Mouse (Mus musculus): ENCODE results near the gene Nid2. TPM values are rescaled to one million over a fixed set of nuclear protein-coding genes. Genes with fewer than 3 reads are reported as not detected.

Nid2 gene
- polyA plus RNA-seq, 1 experiment from 2014 or later, result 24.1 TPM

DNA sequence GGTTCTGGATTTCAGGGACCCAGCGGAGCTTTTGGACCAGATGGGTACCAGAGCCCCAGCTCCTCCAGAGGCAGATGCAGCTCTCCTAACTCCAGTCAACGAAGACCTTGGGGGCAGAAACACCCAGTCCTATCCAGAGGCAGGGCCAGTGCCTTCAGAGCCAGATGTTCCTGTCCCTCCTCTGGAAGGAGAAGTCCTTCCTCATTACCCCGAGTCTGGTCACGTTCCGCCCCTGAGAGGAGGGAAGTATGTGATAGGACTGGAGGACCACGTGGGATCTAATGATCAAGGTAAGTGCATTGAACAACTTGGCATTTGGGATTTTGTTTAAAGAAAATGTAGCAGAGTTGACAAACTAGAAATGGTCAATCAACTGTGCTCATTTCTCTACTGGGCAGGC, 17.6 kb downstream of the Nid2 start:
- ATAC-seq, result no peak
- Histone ChIP-seq H3K27ac (no peak overlapping the region), H3K9me3 (replicated peaks) (no peaks in the 10 kb centered on the region), H3K36me3 (0 out of 2 replicates have a peak, but pooled peaks cover 3% of the 10 kb centered on the region), H3K4me3 (no peak overlapping the region), H3K9ac (no peak overlapping the region), H3K4me1 (peaks cover 45% of the 10 kb centered on the region), H3K27me3 (replicated peaks) (no peaks in the 10 kb centered on the region), H3K4me2 (no peak overlapping the region)
- 57% methylated on average over 6 of the region's 6 CpGs for WGBS (ENCODE audit: insufficient replicate concordance)

DNA sequence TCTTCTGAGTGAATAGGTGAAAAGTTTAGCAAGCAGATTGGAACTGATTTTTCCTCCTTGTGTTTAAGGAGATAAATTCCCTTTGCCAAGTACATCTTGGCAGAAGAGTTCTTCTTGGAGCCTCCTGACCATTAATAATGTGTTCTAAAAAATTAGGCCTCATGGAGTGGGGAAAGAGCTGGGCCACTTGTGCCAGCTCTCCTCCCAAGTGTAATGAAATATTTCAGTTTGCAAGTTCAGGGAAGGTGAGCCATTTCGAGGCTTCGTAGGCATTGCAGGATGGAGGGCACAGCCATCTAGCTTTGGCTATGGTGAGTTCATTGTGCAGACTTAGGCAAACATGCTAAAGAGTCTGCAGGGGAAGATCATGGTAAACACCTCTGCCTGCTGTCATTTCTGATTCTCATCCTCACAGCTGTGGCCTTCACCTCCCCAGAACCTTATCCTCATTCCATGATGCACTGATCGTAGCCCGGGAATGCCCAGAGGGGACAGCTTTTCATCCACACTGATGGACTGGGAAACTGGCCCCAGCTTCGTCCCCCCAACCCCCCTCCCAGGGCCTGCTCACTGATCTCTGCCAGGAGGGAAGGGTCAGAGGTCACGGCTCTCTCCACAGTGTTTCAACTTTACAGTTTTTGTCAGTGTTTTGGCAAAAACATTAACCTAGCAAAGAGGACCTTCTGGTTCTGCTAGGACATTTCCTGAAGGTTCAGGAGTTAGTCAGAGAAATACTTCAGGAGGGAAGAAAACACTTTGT, 18.6 kb downstream of the Nid2 start:
- Histone ChIP-seq H3K36me3 (0 out of 2 replicates have a peak, but pooled peaks cover 3% of the 10 kb centered on the region), H3K4me1 (peaks cover 41% of the 10 kb centered on the region), H3K27me3 (replicated peaks) (no peaks in the 10 kb centered on the region), H3K9ac (no peak overlapping the region), H3K4me3 (no peak overlapping the region), H3K27ac (no peak overlapping the region), H3K9me3 (replicated peaks) (no peaks in the 10 kb centered on the region), H3K4me2 (no peak overlapping the region)
- no peak for ATAC-seq
- 52% methylated on average over 6 of the region's 6 CpGs for WGBS (ENCODE audit: insufficient replicate concordance)

DNA sequence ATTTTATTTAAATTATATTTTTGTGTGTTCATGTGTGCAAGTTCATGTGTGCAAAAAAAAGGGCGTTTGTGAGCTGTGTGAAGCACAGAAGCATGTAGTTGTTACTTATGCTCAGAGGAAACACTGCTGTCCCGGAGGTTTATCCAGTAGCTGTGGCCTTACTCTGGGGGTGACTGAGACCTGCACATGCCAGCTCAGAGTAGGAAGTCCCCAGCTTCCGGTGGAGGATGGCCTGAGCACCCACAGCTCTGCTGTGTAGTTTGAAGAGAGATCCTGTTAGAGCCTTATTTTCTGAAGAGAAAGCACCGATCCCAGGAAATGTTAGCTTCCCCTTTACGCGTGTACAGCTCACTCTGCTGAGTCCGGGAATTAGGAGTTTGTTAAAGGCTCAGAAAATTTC, 20.1 kb downstream of the Nid2 start:
- Histone ChIP-seq H3K9ac (no peak overlapping the region), H3K9me3 (replicated peaks) (no peaks in the 10 kb centered on the region; the same call in 1 of the 2 replicates), H3K4me3 (no peak overlapping the region), H3K36me3 (peaks cover 3% of the 10 kb centered on the region; the same call in 1 of the 2 replicates), H3K27ac (no peak overlapping the region), H3K4me1 (peaks cover 27% of the 10 kb centered on the region), H3K27me3 (replicated peaks) (no peaks in the 10 kb centered on the region), H3K4me2 (no peak overlapping the region)
- 33% methylated on average over 7 of the region's 7 CpGs for WGBS (ENCODE audit: insufficient replicate concordance)
- no peak; the same call in 1 of the 2 replicates for ATAC-seq

DNA sequence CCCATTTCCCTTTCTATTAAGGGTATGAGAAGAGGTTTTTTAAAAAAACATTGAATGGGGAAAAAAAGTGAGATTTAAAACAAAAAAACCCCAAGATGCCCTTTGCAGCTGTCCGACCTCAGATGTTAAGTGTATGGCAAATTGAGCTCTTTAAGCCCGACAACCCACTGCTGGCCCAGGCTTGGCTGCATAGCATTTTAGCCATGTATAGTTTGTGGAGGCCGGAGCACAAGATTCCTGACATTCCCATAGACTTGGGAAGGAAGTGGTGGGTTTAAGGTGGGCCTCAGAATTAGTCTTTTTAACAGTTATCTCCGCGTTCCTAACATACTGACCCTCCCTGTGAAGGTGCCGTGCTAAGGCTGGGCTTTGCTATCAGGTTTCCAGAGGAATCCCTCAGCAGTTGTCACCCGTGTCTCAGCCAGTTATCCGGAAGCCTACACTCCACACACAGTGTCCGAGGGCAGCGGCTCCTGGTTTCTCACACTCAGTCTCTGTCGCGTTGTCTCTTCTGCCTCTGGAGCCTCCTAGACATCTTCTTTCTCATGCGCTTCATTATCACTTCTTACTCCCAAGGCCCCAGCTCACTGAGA, 23.1 kb downstream of the Nid2 start:
- no peak overlapping the region for H3K9ac ChIP-seq
- no peaks in the 10 kb centered on the region; the same call in 1 of the 2 replicates for H3K9me3 ChIP-seq (replicated peaks)
- H3K4me3 ChIP-seq, result no peak overlapping the region
- no peaks in the 10 kb centered on the region for H3K27me3 ChIP-seq (replicated peaks)
- no peak overlapping the region for H3K4me2 ChIP-seq
- no peak overlapping the region for H3K27ac ChIP-seq
- H3K36me3 ChIP-seq, result peaks cover 8% of the 10 kb centered on the region; the same call in 1 of the 2 replicates
- H3K4me1 ChIP-seq, result peaks cover 22% of the 10 kb centered on the region; the same call in 1 of the 2 replicates
- WGBS (ENCODE audit: insufficient replicate concordance), result 69% methylated on average over 13 of the region's 13 CpGs
- no peak for ATAC-seq

DNA sequence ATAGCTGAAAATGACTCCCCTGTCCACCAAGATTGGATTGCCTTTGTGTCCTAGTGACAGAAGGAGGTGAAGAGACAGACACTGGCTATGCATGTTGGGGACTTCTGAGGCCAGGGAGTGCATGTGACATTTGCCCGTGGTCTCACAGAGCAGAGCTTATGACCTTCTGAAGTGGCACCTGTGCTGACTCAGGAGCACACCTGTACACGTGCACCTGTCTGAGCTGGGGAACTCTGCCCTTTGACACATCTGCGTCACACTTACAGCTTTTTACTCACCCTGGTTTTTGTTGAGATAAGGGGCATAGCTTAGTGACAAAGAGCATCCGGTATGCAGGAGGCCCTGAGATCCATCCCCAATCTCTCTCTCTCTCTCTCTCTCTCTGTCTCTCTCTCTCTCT, 24.4 kb downstream of the Nid2 start:
- H3K9me3 ChIP-seq (replicated peaks), result no peaks in the 10 kb centered on the region; the same call in 1 of the 2 replicates
- WGBS (ENCODE audit: insufficient replicate concordance), result 65% methylated on average over 4 of the region's 4 CpGs
- H3K9ac ChIP-seq, result no peak overlapping the region
- no peaks in the 10 kb centered on the region for H3K27me3 ChIP-seq (replicated peaks)
- ATAC-seq, result no peak
- peaks cover 14% of the 10 kb centered on the region; the same call in 1 of the 2 replicates for H3K4me1 ChIP-seq
- no peak overlapping the region for H3K4me2 ChIP-seq
- no peak overlapping the region for H3K4me3 ChIP-seq
- peaks cover 11% of the 10 kb centered on the region; the same call in 1 of the 2 replicates for H3K36me3 ChIP-seq
- no peak overlapping the region for H3K27ac ChIP-seq

DNA sequence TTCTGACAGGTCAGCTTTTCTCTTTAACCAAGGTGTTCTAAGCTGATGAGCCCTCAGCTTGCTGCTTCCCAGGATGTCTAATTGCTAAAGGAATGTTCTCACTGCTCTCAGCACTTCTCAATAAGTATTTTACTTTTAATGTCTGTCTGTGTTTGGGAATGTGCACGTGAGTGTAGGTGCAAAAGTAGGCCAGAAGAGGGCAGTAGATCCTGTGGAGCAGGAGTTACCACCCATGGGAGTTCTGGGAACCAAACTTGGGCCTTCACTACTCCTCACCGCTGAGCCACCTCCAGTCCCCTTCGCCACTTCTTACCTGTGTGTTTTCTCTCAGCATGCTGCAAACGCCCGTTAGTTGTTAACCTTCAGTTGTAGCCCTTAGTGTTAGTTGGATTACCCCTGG, 25.1 kb downstream of the Nid2 start:
- WGBS (ENCODE audit: insufficient replicate concordance), result 83% methylated on average over 5 of the region's 5 CpGs
- H3K4me3 ChIP-seq, result no peak overlapping the region
- H3K27ac ChIP-seq, result no peak overlapping the region
- ATAC-seq, result no peak
- H3K9me3 ChIP-seq (replicated peaks), result no peaks in the 10 kb centered on the region; the same call in 1 of the 2 replicates
- H3K36me3 ChIP-seq, result peaks cover 11% of the 10 kb centered on the region; the same call in 1 of the 2 replicates
- H3K9ac ChIP-seq, result no peak overlapping the region
- H3K4me1 ChIP-seq, result peaks cover 8% of the 10 kb centered on the region; the same call in 1 of the 2 replicates
- H3K27me3 ChIP-seq (replicated peaks), result no peaks in the 10 kb centered on the region
- H3K4me2 ChIP-seq, result no peak overlapping the region

DNA sequence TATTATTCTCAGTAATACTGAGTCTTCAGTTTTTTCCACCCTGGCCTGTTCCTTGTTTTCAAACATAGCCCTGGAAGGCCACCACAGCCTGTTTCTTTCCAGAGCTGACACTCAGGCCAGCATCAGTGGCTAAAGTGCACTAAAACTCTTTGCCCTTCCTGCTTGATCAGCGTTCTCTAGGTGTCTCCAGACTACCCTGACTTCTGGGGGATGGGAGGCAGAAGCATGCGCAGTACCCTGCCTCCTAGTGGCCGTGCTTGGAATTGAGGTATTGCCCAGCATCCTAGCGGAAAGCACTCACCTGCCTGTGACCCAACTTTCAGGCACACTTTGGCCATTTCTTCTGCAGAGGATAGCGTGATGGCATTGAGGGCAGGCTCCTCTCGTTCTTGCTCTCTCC, 25.8 kb downstream of the Nid2 start:
- Histone ChIP-seq H3K27me3 (replicated peaks) (no peaks in the 10 kb centered on the region), H3K9me3 (replicated peaks) (no peaks in the 10 kb centered on the region; the same call in 1 of the 2 replicates), H3K36me3 (peaks cover 11% of the 10 kb centered on the region; the same call in 1 of the 2 replicates), H3K4me1 (peaks cover 7% of the 10 kb centered on the region; the same call in 1 of the 2 replicates), H3K4me2 (no peak overlapping the region), H3K27ac (no peak overlapping the region), H3K4me3 (no peak overlapping the region), H3K9ac (no peak overlapping the region)
- WGBS (ENCODE audit: insufficient replicate concordance), result 47% methylated on average over 6 of the region's 6 CpGs
- ATAC-seq, result no peak

DNA sequence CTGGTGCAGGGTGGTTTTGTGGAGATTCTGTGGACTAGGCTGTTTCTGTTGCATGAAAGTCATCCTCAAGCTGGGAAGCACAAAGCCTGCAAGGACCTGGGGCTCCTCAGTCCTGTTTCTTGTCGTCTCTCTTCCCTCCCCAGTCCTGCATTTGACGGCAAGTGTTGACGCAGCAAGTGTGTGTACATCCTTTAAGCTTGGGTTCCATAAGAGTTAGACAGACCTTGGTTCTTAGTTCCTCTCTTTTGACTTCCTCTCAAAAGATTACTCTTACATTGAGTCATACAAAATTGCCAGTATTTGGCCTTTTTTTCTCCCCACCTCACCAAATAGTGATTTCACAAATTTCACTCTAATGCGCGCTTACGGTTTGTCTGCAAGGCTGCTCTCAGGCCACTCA, 26.3 kb downstream of the Nid2 start:
- no peak overlapping the region for H3K27ac ChIP-seq
- no peak overlapping the region for H3K9ac ChIP-seq
- ATAC-seq, result no peak
- no peak overlapping the region for H3K4me3 ChIP-seq
- peaks cover 11% of the 10 kb centered on the region; the same call in 1 of the 2 replicates for H3K36me3 ChIP-seq
- 81% methylated on average over 6 of the region's 6 CpGs for WGBS (ENCODE audit: insufficient replicate concordance)
- H3K4me1 ChIP-seq, result peaks cover 7% of the 10 kb centered on the region; the same call in 1 of the 2 replicates
- H3K27me3 ChIP-seq (replicated peaks), result no peaks in the 10 kb centered on the region
- no peaks in the 10 kb centered on the region; the same call in 1 of the 2 replicates for H3K9me3 ChIP-seq (replicated peaks)
- H3K4me2 ChIP-seq, result no peak overlapping the region

DNA sequence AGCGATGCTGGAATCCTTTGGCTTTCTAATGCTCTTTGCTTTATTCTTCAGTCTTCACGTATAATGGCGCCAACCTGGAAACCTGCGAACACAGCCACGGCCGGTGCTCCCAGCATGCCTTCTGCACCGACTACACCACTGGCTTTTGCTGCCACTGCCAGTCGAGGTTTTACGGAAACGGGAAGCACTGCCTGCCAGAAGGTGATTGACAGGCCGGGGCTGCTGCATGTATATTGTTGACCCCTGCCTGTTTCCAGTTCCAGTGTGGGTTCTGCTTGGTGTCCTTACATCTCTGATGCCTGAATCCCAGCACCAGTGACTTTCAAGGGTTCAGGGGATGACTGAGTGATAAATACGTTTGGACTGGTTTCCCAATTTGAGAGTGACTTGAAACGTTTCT, 26.9 kb downstream of the Nid2 start:
- H3K27me3 ChIP-seq (replicated peaks), result no peaks in the 10 kb centered on the region
- 59% methylated on average over 13 of the region's 13 CpGs for WGBS (ENCODE audit: insufficient replicate concordance)

DNA sequence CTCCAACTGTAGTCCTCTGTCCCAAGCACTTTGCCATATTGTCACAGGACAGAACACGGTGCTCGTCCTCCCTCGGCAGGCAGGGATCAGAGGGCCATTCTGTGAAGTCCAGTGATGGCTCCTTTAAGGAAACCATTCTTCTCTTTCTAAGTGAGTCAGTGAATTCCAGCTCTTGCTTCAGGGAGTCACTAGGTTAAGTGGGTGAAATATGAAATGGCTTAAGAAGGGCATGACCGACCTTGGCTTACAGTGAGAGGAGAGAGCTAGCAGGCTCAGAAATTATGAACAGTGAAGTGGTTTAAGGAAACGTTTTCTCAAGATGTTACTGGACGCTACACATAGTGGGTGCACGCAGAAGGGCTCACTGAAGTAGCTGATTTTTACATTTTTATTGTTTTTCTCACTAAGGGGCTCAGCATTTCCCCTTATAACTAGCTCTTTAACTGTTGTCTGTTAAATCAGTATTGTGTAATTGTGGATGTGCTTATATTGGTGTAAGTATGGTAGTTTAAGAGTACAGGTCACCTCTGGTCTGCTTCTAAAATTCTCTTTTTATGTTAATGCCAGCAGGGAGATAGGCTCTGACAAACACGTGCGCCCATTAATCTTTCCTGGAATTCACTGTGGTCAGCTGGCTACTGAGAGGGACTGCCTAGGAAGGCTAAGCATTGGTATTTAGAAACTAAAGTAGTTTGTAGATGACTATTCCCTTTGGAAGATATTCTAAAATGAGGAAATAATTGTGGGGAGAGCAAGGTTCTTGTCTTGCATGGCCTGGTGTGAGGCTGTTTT, 34.9 kb downstream of the Nid2 start:
- no peaks in the 10 kb centered on the region for H3K4me1 ChIP-seq
- no peak overlapping the region for H3K4me2 ChIP-seq
- no peaks in the 10 kb centered on the region for H3K27me3 ChIP-seq (replicated peaks)
- no peak overlapping the region for H3K9ac ChIP-seq
- no peak overlapping the region for H3K27ac ChIP-seq
- no peak for ATAC-seq
- no peaks in the 10 kb centered on the region for H3K9me3 ChIP-seq (replicated peaks)
- WGBS (ENCODE audit: insufficient replicate concordance), result 69% methylated on average over 9 of the region's 9 CpGs
- no peaks in the 10 kb centered on the region for H3K36me3 ChIP-seq
- no peak overlapping the region for H3K4me3 ChIP-seq

More for the DNA sequence above, 26.9 kb downstream of the Nid2 start:
- Histone ChIP-seq H3K4me1 (peaks cover 7% of the 10 kb centered on the region; the same call in 1 of the 2 replicates), H3K9me3 (replicated peaks) (no peaks in the 10 kb centered on the region; the same call in 1 of the 2 replicates), H3K27ac (no peak overlapping the region), H3K9ac (no peak overlapping the region), H3K4me3 (no peak overlapping the region), H3K36me3 (peaks cover 11% of the 10 kb centered on the region; the same call in 1 of the 2 replicates), H3K4me2 (no peak overlapping the region)
- no peak for ATAC-seq

DNA sequence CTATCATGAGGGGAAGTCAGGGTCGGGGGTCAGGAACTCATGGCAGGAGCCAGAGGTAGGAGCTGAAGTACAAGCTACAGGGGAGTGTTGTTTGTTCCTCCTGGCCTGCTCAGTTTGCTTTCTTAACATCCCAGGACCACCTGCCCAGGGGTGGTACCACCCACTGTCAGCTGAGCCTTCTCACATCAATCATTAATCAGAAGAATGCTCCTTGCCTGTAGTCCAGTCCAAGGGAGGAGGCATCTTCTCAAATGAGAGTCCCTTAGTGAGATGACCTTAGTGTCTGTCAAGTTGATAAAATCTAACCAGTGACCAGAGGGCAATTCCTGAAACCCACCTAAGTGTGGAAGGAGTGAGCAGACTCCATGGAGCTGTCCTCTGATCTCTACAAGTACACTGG, 37.4 kb downstream of the Nid2 start:
- H3K9me3 ChIP-seq (replicated peaks), result no peaks in the 10 kb centered on the region
- no peak overlapping the region for H3K4me3 ChIP-seq
- 37% methylated on average over 1 of the region's 1 CpGs for whole genome bisulfite sequencing (ENCODE audit: insufficient replicate concordance)
- no peak overlapping the region for H3K9ac ChIP-seq
- ATAC-seq, result no peak
- H3K36me3 ChIP-seq, result 0 out of 2 replicates have a peak, but pooled peaks cover 8% of the 10 kb centered on the region
- H3K4me2 ChIP-seq, result no peak overlapping the region
- no peaks in the 10 kb centered on the region for H3K27me3 ChIP-seq (replicated peaks)
- H3K4me1 ChIP-seq, result no peaks in the 10 kb centered on the region
- H3K27ac ChIP-seq, result no peak overlapping the region
